Mouse (Mus musculus): ENCODE measurements around the gene Gga3.

The Gga3 gene

GRCm38 (mm10) chr11:115613138-115613945 is 9.5 kb upstream of the Gga3 start:
- no peak for DNase-seq (ENCODE audit: extremely low read depth, insufficient read length, low spot score)

- DNase-seq (ENCODE audit: extremely low read depth, insufficient read length, low spot score): peak; percentile 95
These were observed 8.7 kb upstream of the Gga3 start, which contains the start of gene Mif4gd for GRCm38 (mm10) chr11:115612410-115613137. Gene Mif4gd (minus strand): TSS chr11:115612969.

GRCm38 (mm10) chr11:115612059-115612409 is 8.2 kb upstream of the Gga3 start:
- peak; percentile 72 for DNase-seq (ENCODE audit: extremely low read depth, insufficient read length, low spot score)

- no peak for DNase-seq (ENCODE audit: extremely low read depth, insufficient read length, low spot score)
These were observed 7.3 kb upstream of the Gga3 start for GRCm38 (mm10) chr11:115611173-115611572.

GRCm38 (mm10) chr11:115609576-115609975 is 5.7 kb upstream of the Gga3 start:
- no peak for DNase-seq (ENCODE audit: extremely low read depth, insufficient read length, low spot score)

GRCm38 (mm10) chr11:115608421-115609399 is 4.9 kb upstream of the Gga3 start:
- no peak for DNase-seq (ENCODE audit: extremely low read depth, insufficient read length, low spot score)

- DNase-seq (ENCODE audit: extremely low read depth, insufficient read length, low spot score): no peak
These were observed 2.9 kb upstream of the Gga3 start for GRCm38 (mm10) chr11:115606733-115607132.

GRCm38 (mm10) chr11:115604304-115604696 is 449 bp upstream of the Gga3 start:
- no peak for DNase-seq (ENCODE audit: extremely low read depth, insufficient read length, low spot score)

- DNase-seq (ENCODE audit: extremely low read depth, insufficient read length, low spot score): no peak
These were observed 749 bp downstream of the Gga3 start for GRCm38 (mm10) chr11:115603128-115603475.

GRCm38 (mm10) chr11:115601174-115601573 is 2.7 kb downstream of the Gga3 start:
- DNase-seq (ENCODE audit: extremely low read depth, insufficient read length, low spot score): no peak

- no peak for DNase-seq (ENCODE audit: extremely low read depth, insufficient read length, low spot score)
These were observed 3.1 kb downstream of the Gga3 start for GRCm38 (mm10) chr11:115600743-115601142.

GRCm38 (mm10) chr11:115599722-115600121 is 4.1 kb downstream of the Gga3 start:
- DNase-seq (ENCODE audit: extremely low read depth, insufficient read length, low spot score): no peak

GRCm38 (mm10) chr11:115598309-115598708 is 5.5 kb downstream of the Gga3 start:
- DNase-seq (ENCODE audit: extremely low read depth, insufficient read length, low spot score): no peak

GRCm38 (mm10) chr11:115595209-115595608 is 8.6 kb downstream of the Gga3 start:
- DNase-seq (ENCODE audit: extremely low read depth, insufficient read length, low spot score): no peak

- no peak for DNase-seq (ENCODE audit: extremely low read depth, insufficient read length, low spot score)
These were observed 13.2 kb downstream of the Gga3 start for GRCm38 (mm10) chr11:115590526-115591075.

- no peak for DNase-seq (ENCODE audit: extremely low read depth, insufficient read length, low spot score)
These were observed 15.9 kb downstream of the Gga3 start for GRCm38 (mm10) chr11:115587984-115588383.

- DNase-seq (ENCODE audit: extremely low read depth, insufficient read length, low spot score): no peak
These were observed 17.4 kb downstream of the Gga3 start for GRCm38 (mm10) chr11:115586403-115586802.

- DNase-seq (ENCODE audit: extremely low read depth, insufficient read length, low spot score): no peak
These were observed 18.2 kb downstream of the Gga3 start for GRCm38 (mm10) chr11:115585573-115586100.

GRCm38 (mm10) chr11:115584376-115585073 is 19.3 kb downstream of the Gga3 start:
- DNase-seq (ENCODE audit: extremely low read depth, insufficient read length, low spot score): no peak
